Mouse (Mus musculus) cortical plate, adult 2 months (tissue): Measurements from ENCODE around the gene Dll4. TPM values are rescaled to one million over a fixed set of nuclear protein-coding genes. Genes with fewer than 3 reads are reported as not detected.

Experiments used
- H3K27ac ChIP-seq: fragments of 200-500 bp; 2 replicates; pipeline ENCODE4 v1.5.1; 2012; ENCODE audit warnings: low read length, control low read depth, inconsistent platforms; ENCODE audit not compliant: insufficient read depth
- H3K4me1 ChIP-seq: fragments of 200-500 bp; 2 replicates; pipeline ENCODE4 v1.6.1; 2011; ENCODE audit warnings: low read length; ENCODE audit not compliant: control insufficient read depth, insufficient read depth
- H3K4me3 ChIP-seq: fragments of 200-500 bp; 2 replicates; pipeline ENCODE4 v1.5.1; 2011; ENCODE audit warnings: mild to moderate bottlenecking, low read length, control low read depth; ENCODE audit not compliant: insufficient read depth
- CTCF ChIP-seq: fragments of 200-500 bp; IDR thresholded peaks from 2 replicates; pipeline ENCODE4 v1.5.1; 2011; ENCODE audit warnings: mild to moderate bottlenecking, control low read depth, low read length; ENCODE audit not compliant: insufficient read depth; ENCODE audit errors: extremely low read depth
- POLR2A ChIP-seq: fragments of 200-500 bp; IDR thresholded peaks from 2 replicates; pipeline ENCODE4 v1.6.1; 2011; ENCODE audit warnings: mild to moderate bottlenecking, low read length, control low read depth; ENCODE audit not compliant: insufficient read depth; ENCODE audit errors: extremely low read depth
- polyA plus RNA-seq: library from polyadenylated mRNA; depleted of rRNA; stranded (reverse); fragments of >200 nt; gene quantifications from 2 replicates; pipeline ENCODE4 v1.2.3, GENCODE M21; 2012

The Dll4 gene
- polyA plus RNA-seq, 1 experiment, result 2.9 TPM

- no peak overlapping the region for H3K4me3 ChIP-seq
- H3K4me1 ChIP-seq, result no peaks in the 10 kb centered on the region
- H3K27ac ChIP-seq, result no peak overlapping the region
- TF ChIP-seq POLR2A, result no peak
- no peak for TF ChIP-seq CTCF
Observed at GRCm38 (mm10) chr2:119312380-119312958, 13.1 kb upstream of the Dll4 start.

DNA sequence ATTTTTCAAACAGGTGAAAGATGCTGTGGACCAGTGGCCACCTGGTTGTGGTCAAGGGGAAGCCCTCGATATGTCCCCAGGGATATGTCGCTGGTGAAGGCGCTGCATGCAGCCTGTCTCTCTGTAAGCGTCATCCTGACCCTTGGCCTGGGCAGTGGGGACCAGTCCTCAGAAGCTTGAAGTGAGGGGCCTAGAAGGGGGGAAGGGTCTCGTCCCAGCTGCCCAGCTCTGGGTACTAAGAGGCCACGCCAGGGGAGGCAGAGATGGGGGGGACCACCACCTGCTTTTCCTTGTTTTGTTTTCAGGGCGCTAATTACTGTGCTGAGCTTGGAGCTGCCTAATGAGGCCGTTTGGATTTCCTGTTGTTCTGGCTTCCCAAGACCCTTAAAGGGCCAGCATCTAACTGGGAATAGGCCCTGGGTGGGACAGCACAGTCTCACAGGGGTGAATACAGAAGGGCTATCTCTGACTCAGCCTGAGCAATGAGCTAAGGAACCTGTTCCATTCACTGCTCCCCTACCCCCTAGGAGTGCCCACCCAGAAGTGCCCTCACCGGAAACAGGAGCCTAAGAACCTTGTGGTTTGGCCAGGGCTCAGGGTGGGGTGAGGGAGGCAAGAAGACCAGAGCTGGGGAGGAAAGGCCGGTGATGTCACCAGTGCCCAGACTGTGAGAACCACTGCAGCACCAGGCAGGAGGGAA lies 11.7 kb upstream of the Dll4 start:
- Histone ChIP-seq H3K27ac (no peak overlapping the region), H3K4me1 (no peaks in the 10 kb centered on the region), H3K4me3 (no peak overlapping the region)
- TF ChIP-seq POLR2A, result no peak
- no peak for TF ChIP-seq CTCF

GRCm38 (mm10) chr2:119314742-119315310 lies 10.8 kb upstream of the Dll4 start:
- H3K27ac ChIP-seq, result no peak overlapping the region
- no peaks in the 10 kb centered on the region for H3K4me1 ChIP-seq
- TF ChIP-seq CTCF (no peak), POLR2A (no peak)
- H3K4me3 ChIP-seq, result no peak overlapping the region

DNA sequence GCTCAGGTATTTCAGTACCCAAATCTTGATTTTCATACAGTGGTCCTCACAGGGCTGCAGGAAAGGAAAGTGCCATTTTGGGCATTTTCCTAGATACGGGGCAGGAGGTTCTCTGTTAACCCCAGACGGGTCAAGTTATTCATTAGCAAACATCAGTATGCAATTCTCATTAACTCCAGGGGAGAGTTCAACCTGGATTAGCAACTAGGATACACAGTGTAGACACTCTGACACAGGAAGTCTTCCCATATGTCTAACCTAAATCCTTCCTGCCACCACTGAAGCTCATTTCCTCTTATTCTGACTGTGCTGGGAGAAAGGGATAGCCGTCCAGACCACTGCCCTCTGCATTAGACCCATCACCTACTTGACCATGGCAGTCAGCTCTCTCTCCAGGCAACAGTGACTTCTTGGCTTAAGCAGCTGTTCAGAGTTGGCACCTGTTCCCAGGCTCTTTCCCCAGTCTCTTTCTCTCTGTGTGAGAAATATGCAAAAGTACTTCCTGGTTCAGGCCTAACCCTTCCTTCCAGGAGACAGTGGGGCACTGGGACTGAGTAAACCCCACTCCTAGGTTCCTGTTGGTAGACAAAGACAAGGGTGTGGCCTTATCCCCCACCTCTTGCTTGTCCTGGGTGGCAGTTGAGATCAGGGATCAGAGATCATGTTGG lies 7.4 kb upstream of the Dll4 start:
- Histone ChIP-seq H3K4me3 (no peak overlapping the region), H3K27ac (no peak overlapping the region), H3K4me1 (no peaks in the 10 kb centered on the region)
- TF ChIP-seq CTCF (no peak), POLR2A (no peak)

DNA sequence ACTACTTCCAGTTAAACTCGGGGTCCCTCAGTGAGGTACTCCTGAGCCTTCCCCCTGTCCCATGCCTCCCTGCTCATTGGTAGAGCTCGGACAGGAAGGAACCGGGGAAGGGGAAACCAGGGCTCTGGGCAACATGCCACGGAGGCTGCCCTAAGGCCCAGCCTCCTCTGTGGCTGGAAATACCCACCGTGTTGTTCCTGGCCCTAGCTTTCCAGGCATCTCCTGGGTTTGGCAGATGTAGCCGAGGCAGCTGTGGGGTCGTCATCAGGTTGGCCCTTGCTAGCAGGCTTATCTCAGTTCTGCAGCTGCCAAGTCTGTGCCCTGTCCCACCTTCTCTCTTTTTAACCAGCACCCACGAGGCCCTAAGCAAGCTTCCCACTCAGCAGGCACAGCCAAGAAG lies 5.0 kb upstream of the Dll4 start:
- no peak overlapping the region for H3K4me3 ChIP-seq
- no peak overlapping the region for H3K27ac ChIP-seq
- no peaks in the 10 kb centered on the region for H3K4me1 ChIP-seq
- no peak for TF ChIP-seq POLR2A
- TF ChIP-seq CTCF, result no peak

DNA sequence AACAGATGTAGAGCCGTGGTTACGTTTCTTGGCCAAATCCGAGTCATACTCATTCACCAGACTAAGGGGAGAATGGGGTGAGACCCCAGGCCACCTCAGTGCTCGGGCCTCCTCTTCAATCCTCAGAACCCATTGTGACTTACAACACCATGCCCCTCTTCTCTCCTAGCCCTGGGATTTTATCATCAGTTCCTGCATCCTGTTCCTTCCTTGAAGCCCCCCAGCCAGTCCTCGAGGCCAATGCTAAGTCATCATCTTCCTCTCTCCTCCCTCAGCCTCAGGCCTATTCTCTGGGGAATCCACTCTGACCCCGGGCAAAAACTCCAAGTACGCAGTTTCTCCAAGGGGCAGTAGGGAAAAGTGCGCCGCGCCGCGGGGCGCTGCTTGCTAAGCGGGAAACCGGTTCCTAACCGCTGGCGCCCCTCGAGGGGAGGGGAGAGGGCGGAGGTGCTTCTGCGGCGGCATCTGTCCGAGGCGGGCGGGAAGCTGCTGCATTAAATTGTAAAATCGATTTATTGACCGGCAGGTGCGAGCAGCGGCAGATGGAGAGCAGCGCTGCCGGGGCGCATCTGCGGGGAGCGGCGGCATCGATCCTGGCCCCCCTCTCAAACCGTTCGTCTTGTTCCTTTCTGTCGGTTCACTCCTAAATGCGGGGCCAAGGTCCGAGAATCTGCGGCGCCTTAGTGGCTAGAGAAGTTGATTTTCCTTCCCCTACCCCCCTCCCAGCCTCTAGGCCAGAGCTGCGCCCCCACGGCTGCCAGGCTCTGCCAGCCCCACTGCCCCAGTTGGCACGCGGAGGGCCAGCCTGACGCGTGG lies 3.6 kb upstream of the Dll4 start:
- TF ChIP-seq POLR2A (no peak), CTCF (no peak)
- Histone ChIP-seq H3K4me1 (no peaks in the 10 kb centered on the region), H3K27ac (no peak overlapping the region), H3K4me3 (no peak overlapping the region)

- TF ChIP-seq POLR2A (no peak), CTCF (no peak)
- Histone ChIP-seq H3K4me3 (no peak overlapping the region), H3K27ac (no peak overlapping the region), H3K4me1 (no peaks in the 10 kb centered on the region)
Observed at GRCm38 (mm10) chr2:119322587-119323300, 2.8 kb upstream of the Dll4 start.

DNA sequence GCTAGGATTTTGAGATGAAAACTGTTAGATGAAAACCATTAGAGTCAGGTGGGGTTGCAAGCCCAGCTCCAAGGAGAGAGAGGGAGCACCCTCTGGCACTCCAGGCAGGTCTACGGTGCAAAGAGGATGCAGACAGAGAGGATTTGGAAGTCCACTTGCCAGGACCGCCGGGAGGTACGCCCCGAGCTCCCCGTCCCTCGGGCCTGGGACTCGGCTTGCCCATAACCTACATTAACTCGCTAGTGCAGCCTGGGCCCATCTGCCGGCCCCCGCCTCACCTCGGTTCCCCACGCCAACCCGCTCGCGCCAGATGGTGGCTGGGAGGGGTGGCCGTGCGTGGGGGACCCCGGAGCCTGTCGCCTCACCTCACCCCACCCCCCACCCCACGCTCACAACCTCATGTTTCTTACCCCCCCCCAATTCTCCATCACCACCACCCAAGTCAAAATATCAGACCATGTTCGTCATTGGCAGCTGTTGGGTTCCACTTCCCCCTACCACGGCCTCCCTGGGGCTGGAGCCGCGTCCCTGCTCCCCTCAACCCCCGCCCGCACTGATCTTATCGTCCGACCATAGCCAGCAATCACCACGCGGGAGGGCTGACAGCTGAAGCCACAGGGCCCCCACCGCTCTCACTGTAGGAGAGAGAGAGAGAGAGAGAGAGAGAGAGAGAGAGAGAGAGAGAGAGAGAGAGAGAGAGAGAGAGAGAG lies 1.6 kb upstream of the Dll4 start:
- no peak overlapping the region for H3K27ac ChIP-seq
- TF ChIP-seq POLR2A (no peak), CTCF (no peak)
- no peaks in the 10 kb centered on the region for H3K4me1 ChIP-seq
- no peak overlapping the region for H3K4me3 ChIP-seq
